Mouse (Mus musculus) heart, embryonic 14.5 days (tissue): ENCODE results near the gene Tubgcp2. TPM values are rescaled to one million over a fixed set of nuclear protein-coding genes. Genes with fewer than 3 reads are reported as not detected.

ENCODE experiments used
- ATAC-seq: fragments of 200-750 bp; cut with Nextera tagmentation; 2 replicates; pipeline ENCODE4 v1.8.0; 2017; ENCODE audit warnings: low read depth, moderate TSS enrichment; ENCODE audit not compliant: insufficient number of reproducible peaks, insufficient read depth, low FRiP score
- H3K27ac ChIP-seq, 2 experiments: fragments of 200-500 bp in 1 of 2; fragments of 300-500 bp in 1 of 2; sonication (generic) in 1 of 2; replicated peaks in 1 of 2; 2 replicates each; pipeline ENCODE4 v1.5.1; 2012 to 2014; ENCODE audit warnings: low read depth in 2 of 2, low read length in 2 of 2, control low read depth in 1 of 2, mild to moderate bottlenecking in 1 of 2, mixed read lengths in 1 of 2; ENCODE audit not compliant: control insufficient read depth in 1 of 2, insufficient read depth in 1 of 2
- H3K27me3 ChIP-seq: fragments of 300-500 bp; sonication (generic); 2 replicates; pipeline ENCODE4 v1.6.1; 2014; ENCODE audit warnings: mild to moderate bottlenecking, low read length, control low read depth; ENCODE audit not compliant: control insufficient read depth, insufficient read depth
- H3K36me3 ChIP-seq: fragments of 300-500 bp; sonication (generic); 2 replicates; pipeline ENCODE4 v1.6.1; 2014; ENCODE audit warnings: mild to moderate bottlenecking, control low read depth, low read length, mixed read lengths; ENCODE audit not compliant: control insufficient read depth, insufficient read depth
- H3K4me1 ChIP-seq, 2 experiments: fragments of 200-500 bp in 1 of 2; fragments of 300-500 bp in 1 of 2; sonication (generic) in 1 of 2; 2 replicates each; pipeline ENCODE4 v1.6.1; 2012 to 2014; ENCODE audit warnings: low read length in 2 of 2, control low read depth in 1 of 2, mixed read lengths in 1 of 2; ENCODE audit not compliant: control insufficient read depth in 2 of 2, insufficient read depth in 2 of 2
- H3K4me2 ChIP-seq: fragments of 300-500 bp; sonication (generic); 2 replicates; pipeline ENCODE4 v1.6.1; 2014; ENCODE audit warnings: mild to moderate bottlenecking, low read length
- H3K4me3 ChIP-seq, 2 experiments: fragments of 200-500 bp in 1 of 2; fragments of 300-500 bp in 1 of 2; sonication (generic) in 1 of 2; 2 replicates each; pipeline ENCODE4 v1.5.1; 2012 to 2014; ENCODE audit warnings: low read length in 2 of 2, mild to moderate bottlenecking in 2 of 2, control low read depth in 1 of 2, low read depth in 1 of 2, moderate library complexity in 1 of 2; ENCODE audit not compliant: control insufficient read depth in 1 of 2, insufficient read depth in 1 of 2
- H3K9ac ChIP-seq: fragments of 300-500 bp; sonication (generic); 2 replicates; pipeline ENCODE4 v1.6.1; 2014; ENCODE audit warnings: mild to moderate bottlenecking, low read length
- H3K9me3 ChIP-seq: fragments of 300-500 bp; sonication (generic); 2 replicates; pipeline ENCODE4 v1.6.1; 2016; ENCODE audit warnings: low read length, control low read depth; ENCODE audit not compliant: control insufficient read depth
- whole genome bisulfite sequencing: fragments of 180-500 bp; shearing (Covaris S2); extraction: QIAGEN DNeasy Blood & Tissue Kit; methylation state at CpG from one replicate; pipeline ENCODE4 v1.1.7; 2014; 5-methylcytosine and 5-hydroxymethylcytosine counted together
- microRNA counts: library from miRNA; unstranded; fragments of <30 nt; microRNA quantifications from one replicate; lab custom pipeline; 2016
- microRNA-seq: library from miRNA; unstranded; fragments of <30 nt; microRNA quantifications from one replicate; pipeline ENCODE4, GENCODE M21; 2016
- polyA plus RNA-seq: library from polyadenylated mRNA; unstranded; fragments of >200 nt; fragmentation: Nextera tagmentation; extraction: Ambion mirVana; gene quantifications from 2 replicates; pipeline ENCODE4 v1.2.1, GENCODE M21; 2014

The Tubgcp2 gene
- polyA plus RNA-seq, 1 experiment from 2014 or later, result 34.2 TPM

GRCm38 (mm10) chr7:139946032-139946431 is 90.4 kb downstream of the Tubgcp2 start:
- Histone ChIP-seq H3K36me3 (no peaks in the 10 kb centered on the region), H3K4me2 (no peak overlapping the region), H3K27me3 (peaks cover 78% of the 10 kb centered on the region), H3K4me3 (no peak overlapping the region), H3K4me1 (peaks cover 8 to 10% of the 10 kb centered on the region in 2 experiments; a peak in 3 of 4 replicates), H3K9ac (no peak overlapping the region), H3K27ac (no peak overlapping the region), H3K9me3 (no peaks in the 10 kb centered on the region)
- 28% methylated on average over 5 of the region's 5 CpGs for WGBS
- ATAC-seq, result no peak

MicroRNA genes within 50 kb of the gene (microRNA counts, 519-probe panel; counts per million panel counts)
- 322 counts per million, percentile 70 among the panel's probes with 10 or more counts for microRNA mmu-miR-202-3p (lab: Ali Mortazavi, UCI)
- 322 counts per million, percentile 70 among the panel's probes with 10 or more counts for microRNA mmu-miR-202-5p (lab: Ali Mortazavi, UCI)

Small RNA genes within 50 kb of the gene (microRNA-seq; reads per million reads assigned to microRNA genes)
- gene Mir202, result not detected
- 2.0 reads per million for gene Mir7062
- not detected for gene mmu-mir-7686

Other genes starting within 250 kb of the Tubgcp2 start
- gene Adgra1, start 202.5 kb downstream of the Tubgcp2 start, polyA plus RNA-seq, result 0.19 TPM in 1 of 2 replicates, not detected in the other
- 0.09 and 0.16 TPM in 2 replicates for gene Kndc1, start 142.0 kb downstream of the Tubgcp2 start, polyA plus RNA-seq
- not detected in 2 replicates for gene Utf1, start 92.9 kb downstream of the Tubgcp2 start, polyA plus RNA-seq
- gene 6430531B16Rik, start 57.9 kb downstream of the Tubgcp2 start, polyA plus RNA-seq, result 0.22 TPM in 1 of 2 replicates, not detected in the other
- 0.82 and 1.5 TPM in 2 replicates for gene Adam8, start 44.1 kb downstream of the Tubgcp2 start, polyA plus RNA-seq
- gene Zfp511, start 278 bp downstream of the Tubgcp2 start, polyA plus RNA-seq, result 33.7 and 34.6 TPM in 2 replicates
- gene Msx3, start 12.4 kb upstream of the Tubgcp2 start, polyA plus RNA-seq, result not detected in 2 replicates
- gene Caly, start 45.9 kb upstream of the Tubgcp2 start, polyA plus RNA-seq, result 0.20 and 0.42 TPM in 2 replicates
- gene Prap1, start 56.7 kb upstream of the Tubgcp2 start, polyA plus RNA-seq, result 0.59 TPM in 1 of 2 replicates, not detected in the other
- 108 and 111 TPM in 2 replicates for gene Fuom, start 65.8 kb upstream of the Tubgcp2 start, polyA plus RNA-seq
- gene Paox, start 79.1 kb upstream of the Tubgcp2 start, polyA plus RNA-seq, result 12.4 and 12.5 TPM in 2 replicates
- 220 and 227 TPM in 2 replicates for gene Echs1, start 79.8 kb upstream of the Tubgcp2 start, polyA plus RNA-seq
- gene Mtg1, start 100.9 kb upstream of the Tubgcp2 start, polyA plus RNA-seq, result 38.2 and 40.8 TPM in 2 replicates
- 0.11 TPM in 1 of 2 replicates, not detected in the other for gene Sprn, start 118.2 kb upstream of the Tubgcp2 start, polyA plus RNA-seq
- gene Olfr522, start 128.1 kb upstream of the Tubgcp2 start, polyA plus RNA-seq, result not detected in 2 replicates
- not detected in 2 replicates for gene Olfr523, start 136.5 kb upstream of the Tubgcp2 start, polyA plus RNA-seq
- gene Olfr524, start 169.3 kb upstream of the Tubgcp2 start, polyA plus RNA-seq, result not detected in 2 replicates
- not detected in 2 replicates for gene Cd163l1, start 181.6 kb upstream of the Tubgcp2 start, polyA plus RNA-seq
- not detected in 2 replicates for gene 5830411N06Rik, start 210.6 kb upstream of the Tubgcp2 start, polyA plus RNA-seq